Mouse (Mus musculus): ENCODE measurements around the gene Fam186b.

GRCm38 (mm10) chr15:99318071-99318470, 22.4 kb upstream of the Fam186b start:
- TF ChIP-seq CTCF (IDR thresholded peaks at IDR 0.05; ENCODE audit: low read depth), result no peak
- no peak for TF ChIP-seq EP300 (optimal IDR thresholded peaks at IDR 0.05)

All from stomach, postnatal 0 days (tissue).